Mouse (Mus musculus): ENCODE measurements around the gene Gipc1.
A peak's percentile ranks its signal among the peaks of the same experiment; 100 is the strongest.

Gipc1 gene

DNA sequence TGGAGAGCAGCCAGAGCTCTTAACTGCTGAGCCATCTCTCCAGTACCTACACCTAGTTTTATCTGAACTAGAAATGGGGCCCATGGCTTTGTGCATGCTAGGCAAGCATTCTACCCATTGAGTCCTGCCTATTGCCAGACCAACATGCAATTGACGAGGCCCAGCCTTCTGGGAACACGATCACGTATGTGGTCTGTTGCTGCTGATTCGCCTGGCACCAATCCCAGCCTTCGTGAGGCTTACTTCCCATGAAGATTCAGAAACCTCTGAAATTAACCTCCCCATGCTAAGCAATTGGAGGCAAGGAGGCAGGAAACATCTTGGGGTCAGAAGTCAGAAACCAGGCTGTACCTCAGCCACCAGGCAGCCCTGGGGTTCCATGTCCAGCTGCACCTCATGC, 28.1 kb downstream of the Gipc1 start:
- DNase-seq (ENCODE audit: low read depth, low spot score): no peak

DNA sequence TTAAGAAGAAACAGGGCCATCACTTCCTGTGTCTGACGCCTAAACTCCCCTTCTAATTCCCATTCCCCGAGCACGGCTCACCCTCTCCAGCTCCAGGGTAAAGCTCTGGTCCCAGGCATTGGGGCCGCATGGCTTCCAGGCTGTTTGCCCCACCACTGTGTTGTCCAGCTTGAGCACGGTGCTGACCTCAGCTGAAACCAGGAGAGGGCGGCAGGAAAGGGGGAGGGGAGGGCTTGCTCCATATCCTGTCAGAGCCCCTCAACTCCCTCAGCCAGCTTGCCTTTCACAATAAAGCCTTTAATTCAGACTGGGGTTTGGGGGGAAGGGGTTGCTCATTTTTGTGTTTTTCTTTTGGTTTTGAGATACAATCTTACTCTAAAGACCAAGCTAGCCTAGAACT, 28.6 kb downstream of the Gipc1 start:
- no peak for DNase-seq (ENCODE audit: low read depth, low spot score)

DNA sequence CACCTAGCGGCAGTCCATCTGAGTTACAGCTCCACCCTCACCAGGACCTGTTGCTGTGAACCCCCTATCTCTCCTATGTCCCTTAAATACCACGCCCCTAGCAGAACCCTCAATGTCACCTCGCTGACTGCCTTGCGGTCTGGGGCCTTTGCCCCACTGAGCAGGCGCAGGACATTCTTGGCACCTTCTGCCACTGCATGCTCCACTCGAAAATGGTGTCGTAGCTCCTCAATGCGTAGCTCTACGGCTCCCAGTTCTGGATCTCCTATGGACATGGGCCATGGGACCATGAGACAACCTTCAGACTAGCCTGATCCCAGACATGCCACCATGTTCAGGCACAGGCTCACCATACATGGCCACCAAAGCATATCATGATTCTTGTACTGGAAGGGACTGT, 32.0 kb downstream of the Gipc1 start:
- DNase-seq (ENCODE audit: low read depth, low spot score): no peak

DNA sequence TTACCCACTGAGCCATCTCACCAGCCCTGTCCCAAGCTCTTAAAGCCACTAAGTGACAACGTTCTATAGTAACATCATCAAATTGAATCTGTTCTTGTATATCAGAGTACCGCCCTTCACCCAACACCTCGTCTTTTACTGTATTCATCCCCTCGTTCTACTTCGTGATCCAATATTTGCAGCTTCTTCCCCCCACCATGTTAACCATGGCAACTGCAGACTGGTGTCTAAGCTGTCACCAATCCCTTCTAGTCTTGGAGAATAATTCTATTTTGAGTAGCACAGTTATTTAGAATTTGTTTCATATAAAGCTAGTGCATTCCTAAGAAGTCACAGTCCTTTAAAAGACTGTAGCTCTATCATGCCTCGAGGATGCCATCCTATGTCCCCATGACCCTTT, 36.8 kb downstream of the Gipc1 start:
- no peak for DNase-seq (ENCODE audit: low read depth, low spot score)

DNA sequence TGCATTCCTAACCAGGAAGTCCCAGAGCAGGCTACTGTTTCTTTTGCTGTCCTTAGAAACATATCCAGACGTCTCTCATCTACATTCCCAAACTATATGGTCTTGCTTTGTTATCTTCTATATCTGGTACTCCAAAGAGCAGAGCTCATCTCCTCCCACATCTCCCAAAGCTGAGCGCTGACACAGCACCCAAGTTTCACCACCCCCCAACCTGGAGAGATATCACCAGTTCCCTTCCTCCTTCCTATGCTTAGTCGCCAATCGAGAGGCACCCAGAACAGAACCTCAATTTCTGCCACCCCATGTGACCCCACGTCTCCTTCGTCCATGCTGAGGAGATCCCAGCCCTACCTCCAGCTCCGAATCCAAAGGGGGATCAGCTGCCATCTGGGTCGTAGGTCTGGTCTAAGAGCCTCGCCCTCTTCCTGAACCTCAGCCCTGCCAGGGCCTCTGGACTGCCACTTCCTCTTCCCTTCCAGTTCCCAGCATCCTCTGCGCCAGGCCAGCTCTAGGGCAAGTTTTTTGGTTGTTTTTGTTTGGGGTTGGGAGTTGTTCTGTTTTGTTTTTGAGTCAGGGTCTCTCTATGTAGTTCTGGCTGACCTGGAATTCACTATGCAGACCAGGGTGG, 41.2 kb downstream of the Gipc1 start:
- DNase-seq (ENCODE audit: low read depth, low spot score): no peak

DNA sequence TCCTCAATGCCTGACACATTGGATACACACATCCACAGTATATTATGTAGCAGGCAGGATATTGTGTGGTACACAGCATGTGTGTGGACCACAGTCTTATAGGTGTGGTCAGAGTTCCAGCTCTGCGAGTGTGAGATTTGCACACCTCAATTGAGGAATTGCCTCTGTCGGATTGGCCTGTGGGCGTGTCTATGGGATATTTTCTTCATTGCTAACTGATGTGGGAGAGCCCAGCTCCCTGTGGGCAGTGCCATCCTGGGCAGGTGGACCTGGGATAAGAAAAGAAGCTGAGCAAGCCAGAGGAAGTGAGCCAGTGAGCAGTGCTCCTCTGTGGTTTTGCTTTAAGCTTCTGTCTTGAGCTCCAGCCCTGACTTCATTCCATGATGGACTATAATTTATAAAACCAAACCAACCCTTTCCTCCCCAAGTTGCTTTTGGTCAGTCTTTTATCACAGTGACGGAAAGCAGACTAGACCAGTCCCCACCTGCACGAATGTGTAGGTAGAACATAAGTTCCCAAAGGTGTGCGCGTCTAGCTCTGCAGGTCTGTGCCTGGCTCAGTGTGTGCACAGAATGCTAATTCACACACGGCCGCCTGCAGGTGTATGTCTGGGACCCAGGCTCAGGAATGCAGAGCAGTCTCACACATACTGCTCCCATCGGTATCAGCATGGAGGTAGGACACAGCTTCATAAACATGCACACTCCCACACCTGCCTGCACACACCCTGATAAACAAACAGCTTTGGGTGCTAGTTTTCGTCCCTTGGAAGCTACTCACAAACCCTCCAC, 42.1 kb downstream of the Gipc1 start:
- no peak for DNase-seq (ENCODE audit: low read depth, low spot score)

DNA sequence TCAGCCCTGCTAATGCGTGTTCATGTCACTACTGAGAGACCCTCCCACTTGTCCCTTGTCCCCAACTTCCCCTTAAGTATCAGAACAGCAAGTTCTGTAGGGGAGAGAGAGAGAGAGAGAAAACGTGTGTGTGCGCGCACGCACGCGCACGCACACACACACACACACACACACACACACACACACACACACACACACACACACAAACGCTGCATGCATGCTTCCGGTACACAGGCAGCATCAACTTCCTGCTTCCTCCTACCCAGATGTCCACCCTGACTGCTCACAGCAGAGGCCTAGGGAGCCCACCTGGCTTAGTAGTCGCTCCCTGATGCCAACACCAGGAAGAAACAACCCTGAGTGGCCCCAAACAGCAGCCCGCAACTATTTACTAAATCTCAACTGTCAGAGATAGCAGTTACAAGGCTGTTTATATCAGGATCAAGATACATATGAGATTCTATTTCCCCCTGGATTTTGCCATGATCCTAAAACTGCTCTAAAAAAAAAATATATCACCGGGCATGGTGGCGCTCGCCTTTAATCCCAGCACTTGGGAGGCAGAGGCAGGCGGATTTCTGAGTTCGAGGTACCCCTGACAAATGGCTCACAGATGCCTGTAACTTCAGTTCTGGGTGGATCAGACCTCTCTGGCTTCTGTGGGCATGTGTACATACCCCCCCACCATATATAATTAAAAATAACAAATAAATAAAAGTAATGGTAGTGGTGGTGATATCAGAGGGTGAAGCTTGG, 43.1 kb downstream of the Gipc1 start:
- no peak for DNase-seq (ENCODE audit: low read depth, low spot score)

DNA sequence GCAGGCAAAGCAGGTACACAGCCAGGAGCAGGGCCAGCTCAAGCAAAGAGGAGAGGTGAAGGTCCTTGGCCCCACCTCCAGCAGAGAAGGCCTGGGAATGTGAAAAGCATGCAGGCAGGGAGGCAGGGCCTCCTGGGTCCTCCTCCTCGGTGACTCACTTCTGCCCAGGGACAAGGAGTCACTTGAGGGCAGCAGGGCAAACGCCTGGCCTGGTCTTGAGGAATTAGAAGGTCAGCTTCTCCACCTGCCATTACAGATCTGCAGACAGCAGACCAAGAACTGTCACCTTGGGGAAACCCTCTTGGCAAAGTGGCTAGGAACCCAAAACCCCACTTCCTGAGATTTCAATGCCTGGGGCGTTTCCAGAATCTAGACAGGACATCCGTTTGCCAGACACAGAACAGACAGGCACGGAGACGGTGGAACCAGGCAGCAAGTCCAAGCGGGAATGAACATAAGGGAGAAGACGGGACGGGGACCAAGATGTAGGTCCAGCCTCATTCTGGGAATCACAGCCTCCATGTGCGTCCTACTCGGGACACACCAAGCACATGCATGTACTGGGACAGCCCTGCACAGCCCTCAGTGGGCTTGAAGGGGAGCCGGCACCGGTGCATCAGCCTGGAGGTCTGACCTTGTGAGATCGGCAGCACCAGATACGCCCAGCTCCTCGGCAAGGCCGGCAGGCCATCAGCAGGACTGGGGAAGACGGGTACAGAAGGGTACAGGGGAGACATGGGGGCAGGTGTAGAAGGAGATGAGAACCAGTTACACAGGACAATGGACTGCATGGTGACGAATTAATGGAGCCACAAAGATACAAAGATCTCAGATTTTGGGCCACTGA, 45.1 kb downstream of the Gipc1 start:
- no peak for DNase-seq (ENCODE audit: low read depth, low spot score)

DNA sequence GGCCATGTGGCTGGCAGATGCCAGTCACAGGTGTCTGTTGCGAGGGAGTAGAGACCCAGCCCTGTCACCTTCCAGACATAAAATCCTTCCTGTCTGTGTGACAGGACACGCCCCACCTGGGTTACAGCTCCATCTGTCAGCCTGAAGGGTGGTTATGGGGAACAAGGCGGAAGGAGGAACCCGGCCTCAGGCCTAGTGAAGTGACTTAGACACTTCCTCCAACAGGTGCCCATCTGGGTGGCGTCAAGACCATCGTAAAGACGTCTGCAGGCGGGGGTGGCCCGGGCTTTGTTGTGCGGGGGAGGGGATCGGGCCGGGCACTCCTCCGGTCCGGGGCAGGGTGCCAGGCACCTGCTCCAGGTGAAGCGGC, 45.8 kb downstream of the Gipc1 start:
- peak; percentile 32 for DNase-seq (ENCODE audit: low read depth, low spot score)

DNA sequence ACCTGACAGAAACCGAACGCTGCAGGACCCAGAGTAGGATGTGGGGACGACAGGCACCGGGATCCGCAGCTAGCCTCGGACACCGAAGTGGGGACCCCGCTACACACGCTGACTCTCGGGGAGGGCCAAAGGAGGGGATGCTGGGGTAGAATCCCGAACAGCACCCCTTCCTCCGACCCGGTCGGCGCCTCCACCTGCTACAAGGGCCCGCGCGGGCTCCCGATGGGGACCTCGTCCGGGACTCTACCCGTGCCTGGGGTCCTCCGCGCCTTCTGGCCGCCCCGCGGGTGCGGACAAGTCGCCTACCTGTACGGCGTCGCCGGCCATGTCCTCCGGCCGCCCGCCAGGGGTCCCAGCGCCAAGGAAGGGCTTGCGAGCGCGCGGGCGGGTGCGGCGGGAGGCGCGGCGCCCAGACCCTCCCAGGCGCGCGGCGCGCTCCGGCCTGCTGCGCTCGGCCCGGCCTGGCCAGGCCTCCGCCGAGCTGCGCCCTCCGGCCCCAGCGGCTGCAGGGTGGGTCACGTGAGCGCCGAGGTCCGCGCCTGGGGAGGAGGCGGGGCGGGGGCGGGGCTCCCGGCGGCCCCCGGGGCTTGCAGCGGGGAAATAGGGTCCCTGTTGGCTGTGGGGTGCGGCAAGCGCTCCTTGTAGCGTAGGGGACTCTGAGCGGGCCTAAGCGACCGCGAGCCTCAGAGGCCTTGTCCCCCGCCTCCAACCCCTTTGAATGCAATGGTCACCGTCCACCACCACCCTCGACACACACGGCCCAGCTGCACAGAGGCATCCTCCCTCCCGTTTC, 46.4 kb downstream of the Gipc1 start, which contains the start of gene Pkn1:
Gene Pkn1 (minus strand): TSS at position 519 of the 793 bp plus-strand sequence.
- peak; percentile 69 for DNase-seq (ENCODE audit: low read depth, low spot score)

DNA sequence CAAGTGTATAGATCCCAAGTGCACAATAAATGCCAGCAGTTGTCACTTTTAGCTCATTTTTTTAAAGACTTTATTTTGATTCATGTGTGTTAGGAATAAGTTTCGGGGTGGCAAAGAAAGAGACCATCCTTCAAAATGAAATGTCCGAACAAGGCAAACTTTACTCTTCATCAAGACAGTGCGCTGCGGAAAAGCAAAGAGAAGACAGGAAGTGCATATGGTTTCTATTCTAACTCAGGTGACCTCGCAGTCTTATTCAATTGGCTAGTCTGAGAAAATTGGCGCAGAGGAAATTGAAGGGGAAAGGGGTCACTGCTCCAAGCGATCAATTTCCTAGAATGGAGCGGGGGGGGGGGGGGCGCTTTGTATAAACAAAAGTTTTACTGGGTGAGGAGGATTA, 47.1 kb downstream of the Gipc1 start:
- DNase-seq (ENCODE audit: low read depth, low spot score): no peak

DNA sequence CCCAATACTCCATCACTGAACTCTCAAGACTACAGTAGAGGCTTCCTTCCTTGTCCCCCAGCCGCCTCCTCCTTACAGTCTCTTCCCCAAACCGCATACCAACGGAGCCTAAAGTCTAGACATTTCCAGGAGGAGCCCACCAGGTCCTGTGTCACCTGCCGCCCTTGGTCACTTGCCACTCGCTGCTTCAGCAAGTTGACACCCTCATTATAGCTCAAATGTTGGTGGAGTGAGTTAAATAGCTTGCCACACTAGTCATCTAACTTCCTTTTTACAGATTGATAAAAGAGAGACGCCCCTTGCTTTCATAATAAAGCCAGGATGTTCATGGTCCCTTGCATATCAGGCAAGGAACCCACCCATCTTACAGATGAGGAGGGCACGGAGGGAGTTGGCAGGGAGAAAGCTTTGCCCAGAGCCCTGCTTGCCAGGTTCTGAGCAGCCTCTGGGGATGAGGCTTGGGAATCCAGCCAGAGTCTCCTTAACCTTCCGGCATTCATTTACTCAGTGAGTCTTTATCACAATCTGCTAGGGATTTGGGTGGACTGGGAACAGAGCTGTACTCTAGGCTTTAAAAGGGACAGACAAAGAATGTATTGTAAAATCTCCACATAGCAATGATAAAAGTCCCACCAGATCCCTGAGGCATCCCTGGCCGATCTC, 48.1 kb downstream of the Gipc1 start:
- DNase-seq (ENCODE audit: low read depth, low spot score): no peak

DNA sequence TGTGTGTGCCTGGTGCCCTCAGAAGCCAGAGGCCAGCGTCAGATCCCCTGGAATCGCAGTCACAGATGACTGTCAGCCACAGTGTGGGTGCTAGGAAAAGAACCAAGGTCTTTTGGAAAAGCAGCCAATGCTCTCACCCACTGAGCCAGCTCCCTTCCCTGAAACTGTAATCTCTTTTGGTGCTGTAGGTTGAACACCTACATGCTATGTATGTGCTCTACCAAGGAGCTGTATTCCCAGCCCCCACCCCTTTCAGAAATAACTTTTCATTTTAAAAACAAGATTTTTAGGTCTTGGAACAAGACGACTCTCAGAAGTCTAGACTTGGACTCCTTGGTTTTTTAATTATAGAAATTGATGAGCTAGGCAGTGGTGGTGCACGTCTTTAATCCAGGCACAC, 50.9 kb downstream of the Gipc1 start:
- DNase-seq (ENCODE audit: low read depth, low spot score): no peak

DNA sequence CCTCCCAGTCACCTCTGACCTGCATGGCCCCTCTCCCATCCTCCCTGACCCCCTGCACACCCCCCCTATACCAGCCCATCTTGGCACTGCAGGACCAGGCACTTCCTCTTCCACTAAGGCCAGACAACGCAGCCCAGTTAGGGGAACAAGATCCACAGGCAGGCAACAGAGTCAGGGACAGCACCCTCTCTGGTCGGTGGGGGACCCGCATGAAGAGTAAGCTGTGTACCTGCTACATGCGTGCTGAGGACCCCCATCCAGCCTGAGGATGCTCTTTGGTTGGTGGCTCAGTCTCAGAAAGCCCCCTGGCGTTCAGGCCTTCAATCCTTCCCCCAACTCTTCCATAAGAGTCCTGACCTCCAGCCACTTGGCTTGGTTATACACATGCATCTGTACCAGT, 53.9 kb downstream of the Gipc1 start:
- DNase-seq (ENCODE audit: low read depth, low spot score): no peak

DNA sequence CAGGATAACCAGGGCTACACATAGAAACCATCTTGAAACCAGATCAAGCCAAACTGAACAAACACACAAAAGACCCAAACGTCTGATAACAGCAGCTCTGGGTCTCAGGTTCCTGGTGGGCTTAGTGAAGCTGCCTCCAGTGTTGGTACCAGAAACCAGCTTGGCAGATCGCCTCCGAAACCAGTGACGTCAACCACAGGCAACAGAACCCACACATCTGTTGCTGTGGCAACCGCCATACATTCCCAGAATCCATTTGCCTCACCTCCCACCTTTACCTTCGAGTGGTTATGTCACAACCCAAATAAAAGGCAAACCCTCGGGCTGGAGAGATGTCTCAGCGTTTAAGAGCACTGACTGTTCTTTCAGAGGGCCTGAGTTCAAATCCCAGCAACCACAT, 55.1 kb downstream of the Gipc1 start:
- no peak for DNase-seq (ENCODE audit: low read depth, low spot score)

All from retina, postnatal 7 days (tissue).